Mouse (Mus musculus): Measurements from ENCODE around the gene 2010109A12Rik. TPM values are rescaled to one million over a fixed set of nuclear protein-coding genes. Genes with fewer than 3 reads are reported as not detected.

The 2010109A12Rik gene
- total RNA-seq, 2 experiments from 2014 or later, result 0.50 to 0.52 TPM

- DNase-seq, result no peak
Observed at GRCm38 (mm10) chr5:93231721-93232120, 25.4 kb downstream of the 2010109A12Rik start.

- no peak for DNase-seq
Observed at GRCm38 (mm10) chr5:93232838-93233237, 26.5 kb downstream of the 2010109A12Rik start.

- no peak for DNase-seq
Observed at GRCm38 (mm10) chr5:93234130-93234529, 27.8 kb downstream of the 2010109A12Rik start.

GRCm38 (mm10) chr5:93234605-93235004 is 28.3 kb downstream of the 2010109A12Rik start:
- no peak for DNase-seq

- no peak for DNase-seq
Observed at GRCm38 (mm10) chr5:93235888-93236287, 29.6 kb downstream of the 2010109A12Rik start.

- DNase-seq, result no peak
Observed at GRCm38 (mm10) chr5:93236541-93236940, 30.2 kb downstream of the 2010109A12Rik start.

GRCm38 (mm10) chr5:93239590-93240544 is 33.5 kb downstream of the 2010109A12Rik start:
- DNase-seq, result no peak

GRCm38 (mm10) chr5:93245280-93245679 is 39.0 kb downstream of the 2010109A12Rik start:
- no peak for DNase-seq

GRCm38 (mm10) chr5:93249940-93250578 is 43.7 kb downstream of the 2010109A12Rik start:
- no peak for DNase-seq

GRCm38 (mm10) chr5:93251001-93251760 is 44.9 kb downstream of the 2010109A12Rik start:
- DNase-seq, result peak; percentile 14

- DNase-seq, result no peak
Observed at GRCm38 (mm10) chr5:93255759-93256265, 49.5 kb downstream of the 2010109A12Rik start.

GRCm38 (mm10) chr5:93256820-93257405 is 50.6 kb downstream of the 2010109A12Rik start:
- no peak for DNase-seq

- DNase-seq, result no peak
Observed at GRCm38 (mm10) chr5:93259349-93259748, 53.0 kb downstream of the 2010109A12Rik start.

- no peak for DNase-seq
Observed at GRCm38 (mm10) chr5:93260983-93261382, 54.7 kb downstream of the 2010109A12Rik start.

- DNase-seq, result peak; percentile 43
Observed at GRCm38 (mm10) chr5:93262751-93263150, 56.4 kb downstream of the 2010109A12Rik start.

Other genes starting within 250 kb of the 2010109A12Rik start
- gene Sowahb, start 161.5 kb upstream of the 2010109A12Rik start, total RNA-seq (2021), result under 1 TPM in 1 of 2 experiments, not detected in 1; 0.10 TPM
- 100 to 1,000 TPM; 120 to 130 TPM for gene Sept11, start 113.1 kb upstream of the 2010109A12Rik start, total RNA-seq (2021)
- 100 to 1,000 TPM; 246 to 267 TPM for gene Ccni, start within 50 bp of the 2010109A12Rik start, total RNA-seq (2021)
- gene Ccng2, start 60.7 kb downstream of the 2010109A12Rik start, total RNA-seq (2021), result 10 to 100 TPM; 16.8 to 18.9 TPM